Mouse (Mus musculus) duodenum, adult 2 months (tissue): ENCODE data around the gene Gm21650. TPM values are rescaled to one million over a fixed set of nuclear protein-coding genes. Genes with fewer than 3 reads are reported as not detected.

ENCODE experiments used
- polyA plus RNA-seq: library from polyadenylated mRNA; depleted of rRNA; stranded (reverse); fragments of >200 nt; gene quantifications from 2 replicates; pipeline ENCODE4 v1.2.3, GENCODE M21; 2012; ENCODE audit warnings: low replicate concordance; rRNA removed

The Gm21650 gene
- polyA plus RNA-seq = not detected in 2 replicates

GRCm38 (mm10) chrY:77692508-77692907, at the start of gene Gm21650:
Gene Gm21650 (plus strand): TSS chrY:77692808.

